Mouse (Mus musculus) testis, adult 2 months (tissue): ENCODE data around the gene Gimap7.

ENCODE experiments used
- CTCF ChIP-seq: fragments of 200-500 bp; IDR thresholded peaks from 2 replicates; pipeline ENCODE4 v1.5.1; 2012; ENCODE audit warnings: low read depth, mild to moderate bottlenecking, inconsistent platforms, low read length, moderate library complexity; ENCODE audit not compliant: control insufficient read depth, insufficient read depth, insufficient replicate concordance
- POLR2A ChIP-seq: fragments of 200-500 bp; IDR thresholded peaks from 2 replicates; pipeline ENCODE4 v1.6.1; 2012; ENCODE audit warnings: low read depth, mild to moderate bottlenecking, inconsistent platforms, low read length, moderate library complexity; ENCODE audit not compliant: control insufficient read depth

- TF ChIP-seq POLR2A, result no peak
- TF ChIP-seq CTCF, result no peak
Measured at GRCm38 (mm10) chr6:48669446-48669969, 48.9 kb upstream of the Gimap7 start.
